Mouse (Mus musculus) urinary bladder, postnatal 25 days (tissue): ENCODE data around the gene Dscam.

ENCODE experiments used
- DNase-seq: peaks from one replicate; pipeline ENCODE4 v3.0.0; 2022; ENCODE audit warnings: low spot score

Gene Dscam

GRCm38 (mm10) chr16:97105266-97105665, 65.3 kb downstream of the Dscam start:
- DNase-seq: no peak

GRCm38 (mm10) chr16:97103046-97103445, 67.5 kb downstream of the Dscam start:
- no peak for DNase-seq

- no peak for DNase-seq
These were observed 70.5 kb downstream of the Dscam start for GRCm38 (mm10) chr16:97100091-97100490.

GRCm38 (mm10) chr16:97098508-97098907, 72.0 kb downstream of the Dscam start:
- no peak for DNase-seq

GRCm38 (mm10) chr16:97096709-97097108, 73.8 kb downstream of the Dscam start:
- no peak for DNase-seq

- no peak for DNase-seq
These were observed 75.1 kb downstream of the Dscam start for GRCm38 (mm10) chr16:97095496-97095895.

GRCm38 (mm10) chr16:97089339-97089738, 81.2 kb downstream of the Dscam start:
- DNase-seq: no peak

GRCm38 (mm10) chr16:97083694-97084093, 86.9 kb downstream of the Dscam start:
- no peak for DNase-seq

- DNase-seq: no peak
These were observed 94.5 kb downstream of the Dscam start for GRCm38 (mm10) chr16:97075920-97076572.

- DNase-seq: no peak
These were observed 95.2 kb downstream of the Dscam start for GRCm38 (mm10) chr16:97075137-97075902.

- no peak for DNase-seq
These were observed 96.7 kb downstream of the Dscam start for GRCm38 (mm10) chr16:97073847-97074246.

GRCm38 (mm10) chr16:97072624-97073023, 97.9 kb downstream of the Dscam start:
- DNase-seq: no peak

GRCm38 (mm10) chr16:97066856-97067255, 103.7 kb downstream of the Dscam start:
- no peak for DNase-seq

- DNase-seq: no peak
These were observed 108.3 kb downstream of the Dscam start for GRCm38 (mm10) chr16:97062207-97062606.

GRCm38 (mm10) chr16:97061390-97061789, 109.2 kb downstream of the Dscam start:
- no peak for DNase-seq

- DNase-seq: no peak
These were observed 109.8 kb downstream of the Dscam start for GRCm38 (mm10) chr16:97060736-97061135.

- no peak for DNase-seq
These were observed 110.3 kb downstream of the Dscam start for GRCm38 (mm10) chr16:97060276-97060675.

- DNase-seq: no peak
These were observed 135.3 kb downstream of the Dscam start for GRCm38 (mm10) chr16:97035271-97035670.

- no peak for DNase-seq
These were observed 137.0 kb downstream of the Dscam start for GRCm38 (mm10) chr16:97033540-97034058.

- DNase-seq: no peak
These were observed 142.9 kb downstream of the Dscam start for GRCm38 (mm10) chr16:97027701-97028100.

- DNase-seq: no peak
These were observed 143.7 kb downstream of the Dscam start for GRCm38 (mm10) chr16:97026803-97027202.

GRCm38 (mm10) chr16:97024406-97024805, 146.1 kb downstream of the Dscam start:
- DNase-seq: no peak

- no peak for DNase-seq
These were observed 149.1 kb downstream of the Dscam start for GRCm38 (mm10) chr16:97021496-97021895.
